Mouse (Mus musculus): ENCODE data around the gene Osgin1.

Gene Osgin1

DNA sequence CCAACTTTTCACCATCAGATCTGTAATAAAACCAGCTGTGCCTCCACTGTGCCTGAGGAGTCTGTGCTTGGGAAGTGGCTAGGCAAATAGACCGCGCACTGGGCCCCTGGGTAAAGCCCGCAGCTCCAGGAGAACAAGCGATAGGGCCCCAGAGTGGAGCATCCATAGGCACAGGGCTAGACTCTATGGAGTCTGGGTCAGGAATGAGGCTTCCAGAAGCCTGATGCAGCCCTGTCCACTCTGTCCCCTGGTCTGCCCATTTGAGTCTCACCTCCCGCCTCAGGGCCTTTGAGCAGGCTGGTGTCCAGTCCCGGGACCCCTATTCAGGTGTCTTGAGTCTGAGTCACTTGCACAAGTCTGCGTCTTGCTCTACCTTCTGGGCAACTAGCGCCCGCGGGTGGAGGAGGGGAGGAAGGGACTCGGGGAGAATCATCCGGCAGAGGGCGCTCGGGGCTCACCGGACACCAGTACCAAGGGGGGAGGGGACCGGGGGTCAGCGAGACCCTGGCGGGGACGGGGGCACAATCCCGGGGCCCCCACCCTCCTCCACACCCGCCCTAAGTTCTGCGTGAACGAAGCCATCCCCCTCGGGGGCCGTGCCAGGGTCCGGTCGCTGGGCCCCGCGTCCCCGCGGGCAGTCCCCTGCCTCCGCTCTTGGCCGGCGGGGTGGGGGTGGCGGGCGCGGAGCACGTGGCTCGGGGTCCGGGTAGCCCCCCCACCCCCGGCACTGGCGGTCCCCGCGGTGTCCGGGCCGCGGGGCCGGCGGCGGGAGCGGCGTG is 12.5 kb downstream of the Osgin1 start, which contains the start of gene Necab2:
Gene Necab2, plus strand, starts transcription at position 509 of the 779 bp plus-strand sequence.
- peak; percentile 58 for DNase-seq

GRCm38 (mm10) chr8:119446990-119447780 is 13.3 kb downstream of the Osgin1 start:
- DNase-seq = no peak

- no peak for DNase-seq
These were observed 13.9 kb downstream of the Osgin1 start for GRCm38 (mm10) chr8:119447781-119448170.

GRCm38 (mm10) chr8:119449627-119450026 is 15.7 kb downstream of the Osgin1 start:
- no peak for DNase-seq

GRCm38 (mm10) chr8:119451131-119451530 is 17.2 kb downstream of the Osgin1 start:
- DNase-seq = no peak

DNA sequence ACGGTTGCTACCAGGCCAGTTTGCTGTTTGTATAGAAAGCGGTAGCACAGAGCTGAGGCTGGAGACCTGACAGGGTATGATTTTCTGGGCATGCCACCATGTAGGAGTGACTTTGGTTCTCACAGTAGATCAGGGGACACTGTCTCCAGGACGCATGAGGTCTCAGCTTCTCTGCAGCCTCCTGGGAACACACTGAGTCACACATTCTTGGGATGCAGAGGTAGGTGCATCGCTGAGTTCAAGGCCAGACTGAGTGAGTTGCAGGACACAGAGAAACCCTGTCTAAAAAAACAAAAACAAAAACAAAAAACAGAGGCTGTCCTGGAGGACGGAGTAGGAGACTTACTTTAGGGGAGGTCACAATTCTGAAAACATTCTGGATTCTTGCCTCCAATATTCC is 19.0 kb downstream of the Osgin1 start:
- DNase-seq = no peak

DNA sequence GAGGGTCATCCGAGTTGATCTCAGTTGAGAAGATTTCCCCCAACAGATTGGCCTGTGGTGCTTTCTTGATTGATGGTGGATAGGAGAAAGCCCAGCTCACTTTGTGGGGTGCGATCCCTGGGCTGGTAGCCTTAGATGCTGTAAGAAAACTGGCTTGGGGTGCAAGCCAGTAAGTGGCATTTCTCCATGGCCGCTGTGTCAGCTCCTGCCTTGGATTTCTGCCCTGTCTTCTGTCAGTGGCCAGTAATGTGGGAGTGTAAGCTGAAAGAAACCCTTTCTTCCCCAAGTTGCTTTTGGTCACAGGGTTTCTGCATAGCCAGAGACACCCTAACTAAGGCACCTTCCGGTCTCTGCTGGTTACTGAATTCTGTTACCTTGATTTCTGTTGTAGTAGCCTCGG is 22.1 kb downstream of the Osgin1 start:
- no peak for DNase-seq

DNA sequence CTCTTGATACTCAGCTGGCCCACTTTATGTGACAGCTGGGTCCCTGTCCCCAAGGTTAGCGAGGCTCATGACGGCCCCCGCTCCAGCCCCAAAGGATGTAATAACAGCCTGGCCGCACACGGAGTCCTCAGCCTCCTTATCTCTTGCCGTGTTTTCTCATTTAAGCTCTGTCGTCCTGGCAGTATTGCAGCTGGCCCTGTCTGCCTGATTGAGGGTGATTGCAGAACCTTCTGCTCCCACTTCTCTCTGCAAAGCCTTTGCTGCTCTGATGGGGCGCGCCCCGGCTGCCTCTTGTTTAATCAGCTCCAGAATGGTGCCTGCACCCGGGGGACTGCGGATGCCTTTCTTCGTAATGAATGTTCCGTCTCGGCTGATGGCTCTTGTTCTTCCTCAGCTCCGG is 25.8 kb downstream of the Osgin1 start:
- DNase-seq = no peak

GRCm38 (mm10) chr8:119461356-119461755 is 27.4 kb downstream of the Osgin1 start:
- no peak for DNase-seq

DNA sequence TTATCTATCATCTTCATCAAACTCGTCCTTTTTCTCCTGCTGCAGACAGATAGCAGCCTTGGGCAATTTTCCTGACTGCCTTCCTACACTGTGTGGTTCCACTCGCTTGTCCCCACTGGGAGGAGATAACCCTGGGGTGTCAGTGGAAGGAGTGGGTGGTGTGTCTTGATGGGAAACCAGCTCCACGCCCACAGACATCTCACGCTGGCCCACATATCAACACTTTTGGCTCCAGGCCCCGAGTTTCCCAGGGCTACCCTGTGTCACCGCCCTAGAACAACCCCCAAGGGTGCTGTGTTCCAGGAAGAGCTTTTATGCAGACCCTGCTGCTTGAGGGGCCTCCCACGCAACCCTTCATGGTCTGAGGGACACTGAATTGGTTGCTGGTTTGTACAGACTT is 29.8 kb downstream of the Osgin1 start:
- no peak for DNase-seq

GRCm38 (mm10) chr8:119466105-119466504 is 32.2 kb downstream of the Osgin1 start:
- no peak for DNase-seq

- DNase-seq = no peak
These were observed 32.9 kb downstream of the Osgin1 start for GRCm38 (mm10) chr8:119466794-119467193.

GRCm38 (mm10) chr8:119468091-119468490 is 34.2 kb downstream of the Osgin1 start:
- DNase-seq = no peak

DNA sequence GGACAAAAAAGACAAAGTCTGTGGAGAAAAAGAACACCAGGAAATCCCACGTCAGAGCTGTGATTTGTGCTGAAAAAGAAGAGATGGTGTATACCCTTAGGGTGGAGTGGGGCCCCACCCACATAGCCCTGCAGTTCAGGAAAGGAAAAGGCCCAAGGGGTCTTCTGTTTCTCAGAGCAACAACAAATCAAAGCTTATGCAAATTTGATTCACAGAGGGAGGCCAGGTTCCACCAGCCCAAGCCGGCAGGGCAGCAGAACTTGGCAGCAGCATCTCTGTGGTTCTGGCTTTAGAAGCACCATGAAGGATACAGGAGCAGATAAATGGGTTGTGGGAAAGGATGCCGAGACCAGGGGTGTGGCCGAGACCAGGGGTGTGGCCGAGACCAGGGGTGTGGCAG is 44.8 kb downstream of the Osgin1 start:
- DNase-seq = no peak

DNA sequence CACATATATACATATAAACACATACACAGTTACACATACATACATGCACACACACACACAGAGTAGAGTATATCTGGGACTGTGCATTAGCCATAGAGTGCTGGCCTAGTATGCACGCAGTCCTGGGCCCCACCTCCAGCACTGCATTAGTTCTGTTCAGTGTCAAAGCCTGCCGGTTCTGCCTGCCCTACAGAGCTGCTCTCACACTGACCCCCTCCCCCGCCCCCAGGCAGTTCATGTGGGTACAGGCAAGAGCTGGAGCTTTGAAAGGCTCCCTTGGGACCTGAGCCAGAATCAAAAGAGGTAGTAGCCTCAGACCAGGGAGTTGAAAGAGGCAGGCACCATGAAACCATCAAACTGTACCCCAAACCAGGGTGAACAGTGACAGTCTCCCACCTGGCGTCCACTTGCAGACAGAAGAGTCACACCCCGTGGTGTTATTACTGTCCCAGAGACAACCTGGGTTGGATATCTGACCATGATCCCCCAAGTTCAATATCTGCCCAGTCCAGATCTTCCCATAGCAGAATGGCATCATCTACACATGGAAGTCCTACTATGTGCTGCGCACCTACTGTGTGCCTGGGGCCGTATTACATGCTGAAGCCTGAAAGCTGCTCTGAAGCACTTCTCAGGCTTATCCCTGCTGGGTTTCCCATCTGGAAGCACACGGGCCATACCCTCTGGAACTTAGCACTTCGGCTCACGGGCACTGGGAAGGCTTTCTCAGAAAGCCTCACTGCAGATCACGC is 50.4 kb downstream of the Osgin1 start:
- DNase-seq = no peak

GRCm38 (mm10) chr8:119487093-119487492 is 53.2 kb downstream of the Osgin1 start:
- DNase-seq = no peak
